Mouse (Mus musculus): ENCODE measurements at regions not wholly inside any gene's neighbourhood (a gene's known extent, or its start where the extent isn't known, plus 50 kb on each side); places are given as distances from the start of the nearest gene placed in this dataset.

DNA sequence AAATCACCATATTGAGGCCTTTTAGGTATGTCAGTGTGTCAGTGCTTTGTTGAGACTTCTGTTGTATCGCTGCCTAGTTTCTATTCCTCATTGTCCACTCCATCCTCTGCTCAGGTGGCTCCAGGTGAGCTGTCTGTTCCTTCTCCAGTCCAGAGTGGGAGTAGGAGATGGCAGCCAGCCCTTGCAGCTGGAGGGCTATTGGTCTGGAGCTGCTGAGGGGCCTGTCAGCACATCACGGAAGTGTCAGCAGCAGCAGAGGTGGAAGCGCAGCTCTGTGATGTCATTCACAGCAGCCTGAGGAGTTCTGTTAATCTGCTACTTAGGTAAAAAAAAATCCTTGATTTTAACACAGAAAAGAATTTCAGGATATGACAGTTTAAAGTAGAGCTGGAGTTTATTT, 126.0 kb upstream of the Adra1b start:
- DNase-seq (ENCODE audit: low spot score) = no peak

DNA sequence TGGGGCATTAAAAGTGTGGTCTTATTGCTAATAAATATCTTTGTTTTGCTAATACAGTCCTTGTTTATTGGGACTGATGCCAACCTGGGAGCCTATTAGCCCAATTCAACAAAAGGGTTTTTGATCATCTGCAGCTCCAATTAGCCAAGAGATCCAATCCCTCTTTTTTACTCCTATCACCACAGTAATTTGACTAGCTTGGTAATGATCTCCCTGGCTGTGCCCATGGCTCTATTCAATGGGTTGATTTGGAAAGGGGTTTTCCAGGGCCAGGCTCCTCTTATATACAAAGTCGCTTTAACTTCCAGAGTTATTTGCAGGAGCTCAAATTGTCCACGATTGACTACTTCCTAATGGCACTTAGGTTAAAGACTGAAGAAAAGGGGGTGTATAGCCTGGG, 145.1 kb upstream of the Adra1b start:
- DNase-seq (ENCODE audit: low spot score) = no peak

DNA sequence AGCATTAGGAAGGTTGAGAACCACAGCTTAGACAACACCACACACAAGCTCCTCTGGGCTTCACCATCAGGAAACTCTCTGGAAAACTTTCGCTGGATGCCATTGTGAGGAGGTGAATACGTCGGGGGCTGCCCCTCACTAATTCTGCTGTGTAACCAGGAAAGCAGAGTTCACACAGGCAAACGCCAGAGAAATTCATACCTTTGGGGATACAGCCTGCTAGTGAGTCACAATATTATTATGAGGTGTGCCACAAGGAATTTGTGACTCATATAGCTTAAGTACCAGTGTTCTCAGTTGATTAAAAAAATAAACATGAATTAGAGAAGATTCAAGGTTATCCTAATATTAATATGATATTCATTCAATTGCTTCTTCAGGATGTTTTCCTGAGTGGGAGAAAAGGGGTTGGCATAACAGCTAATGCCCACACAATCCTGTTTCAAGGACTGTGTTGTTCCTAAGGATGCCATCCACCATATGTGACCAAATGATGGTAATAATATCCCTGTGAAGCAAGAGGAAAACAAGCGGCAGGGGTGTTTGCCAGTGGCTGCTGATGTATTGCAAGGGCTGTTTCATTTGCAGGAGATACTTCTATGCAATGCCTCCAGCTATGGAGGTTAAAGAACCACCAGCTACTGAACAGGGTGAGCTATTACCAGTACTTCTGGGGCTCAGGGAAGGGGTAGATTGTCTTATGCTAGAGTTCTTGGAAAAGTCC, 148.4 kb upstream of the Adra1b start:
- no peak for DNase-seq (ENCODE audit: low spot score)

DNA sequence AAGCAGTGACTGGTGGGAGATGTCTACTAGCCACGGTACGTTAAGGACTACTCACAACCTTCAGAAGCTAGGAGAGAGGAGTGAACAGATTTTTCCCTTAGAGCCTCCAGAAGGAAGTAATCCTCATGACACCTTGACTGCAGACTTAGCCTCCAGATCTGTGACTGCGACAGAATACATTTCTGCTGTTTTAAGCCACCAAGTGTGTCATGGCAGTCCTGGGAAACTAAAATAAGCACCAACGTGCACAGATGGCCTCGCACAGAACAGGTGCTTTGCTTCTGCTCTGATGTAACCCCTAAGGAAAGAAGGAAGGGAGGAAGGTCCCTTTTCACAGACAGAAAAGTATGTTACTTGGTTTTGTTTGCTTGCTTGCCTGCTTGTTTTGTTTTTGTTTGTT, 151.5 kb upstream of the Adra1b start:
- DNase-seq (ENCODE audit: low spot score) = no peak

DNA sequence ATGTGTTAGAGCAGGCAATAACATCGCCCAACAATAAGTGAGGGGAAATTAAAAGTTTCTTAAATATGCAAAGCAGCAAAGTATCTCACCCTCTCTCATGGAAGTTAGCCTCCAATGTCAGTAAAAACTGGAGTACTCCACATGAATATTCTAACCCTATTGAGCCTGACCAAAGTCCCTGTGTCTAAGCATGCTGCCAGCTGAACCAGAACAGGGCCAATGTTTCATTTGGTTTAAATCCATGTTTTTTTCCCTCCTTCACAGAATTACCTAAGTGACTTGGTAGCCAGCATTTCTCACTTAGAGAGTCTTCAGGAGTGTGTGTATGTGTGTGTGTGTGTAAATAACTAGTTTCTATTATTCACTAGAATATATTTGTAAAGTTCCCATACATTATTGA, 161.4 kb upstream of the Adra1b start:
- DNase-seq (ENCODE audit: low spot score) = no peak

DNA sequence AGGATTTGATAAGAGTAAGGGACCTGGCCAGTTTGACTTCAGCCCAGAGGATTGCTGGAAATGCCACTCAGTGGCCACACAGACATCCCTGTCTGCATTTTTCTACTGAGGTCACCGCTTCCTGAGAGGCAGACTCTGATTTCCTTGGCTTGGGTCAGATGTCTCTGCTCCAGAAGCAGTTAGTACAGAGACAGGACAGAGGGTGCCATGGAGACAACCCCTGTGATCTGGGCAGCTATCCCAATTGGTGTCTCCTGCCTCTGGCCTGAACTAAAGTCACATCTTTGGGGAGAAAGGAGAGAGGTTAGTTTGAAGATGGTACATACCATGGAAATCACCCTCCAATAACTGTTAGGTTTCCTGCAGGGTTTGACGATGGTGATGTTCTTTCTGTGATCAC, 165.2 kb upstream of the Adra1b start:
- no peak for DNase-seq (ENCODE audit: low spot score)

DNA sequence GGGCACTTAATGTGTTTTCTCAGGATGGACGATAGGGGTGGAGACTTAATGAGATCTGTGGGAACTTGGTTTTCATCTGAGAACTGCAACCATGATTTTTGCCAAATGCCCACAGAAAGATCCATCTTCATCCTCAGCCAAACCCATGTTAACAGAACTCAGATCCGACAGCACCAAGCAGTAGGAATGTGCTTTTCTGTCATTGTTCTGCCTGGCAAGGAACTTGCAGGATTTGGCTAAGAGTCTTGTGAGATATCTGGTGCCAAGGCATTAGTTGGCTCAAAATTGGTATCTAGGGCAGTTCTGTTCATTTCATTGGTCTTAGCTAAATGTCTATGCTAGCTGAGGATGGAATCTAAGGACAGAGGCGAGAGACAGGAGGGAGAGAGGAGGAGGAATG, 182.7 kb upstream of the Adra1b start:
- DNase-seq (ENCODE audit: low spot score) = no peak

DNA sequence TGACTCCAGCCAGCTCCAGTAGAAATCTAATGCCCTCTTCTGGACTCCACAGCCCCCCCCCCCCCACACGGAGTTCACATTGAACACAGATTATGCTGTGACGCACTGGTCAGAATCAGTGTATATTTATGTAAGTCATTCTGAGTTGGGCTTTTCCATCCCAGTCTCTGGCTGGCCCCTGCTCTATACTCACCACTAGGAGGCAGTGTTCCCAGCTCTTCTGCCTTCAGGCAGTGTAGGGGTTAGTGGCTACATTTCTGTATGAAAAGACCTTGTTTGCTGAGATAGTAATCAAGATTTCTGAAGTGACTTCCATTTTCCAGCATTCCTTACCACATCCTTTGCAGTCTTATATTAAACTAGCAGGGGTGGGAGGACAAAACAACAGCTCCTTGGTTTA, 185.9 kb upstream of the Adra1b start:
- DNase-seq (ENCODE audit: low spot score) = no peak

DNA sequence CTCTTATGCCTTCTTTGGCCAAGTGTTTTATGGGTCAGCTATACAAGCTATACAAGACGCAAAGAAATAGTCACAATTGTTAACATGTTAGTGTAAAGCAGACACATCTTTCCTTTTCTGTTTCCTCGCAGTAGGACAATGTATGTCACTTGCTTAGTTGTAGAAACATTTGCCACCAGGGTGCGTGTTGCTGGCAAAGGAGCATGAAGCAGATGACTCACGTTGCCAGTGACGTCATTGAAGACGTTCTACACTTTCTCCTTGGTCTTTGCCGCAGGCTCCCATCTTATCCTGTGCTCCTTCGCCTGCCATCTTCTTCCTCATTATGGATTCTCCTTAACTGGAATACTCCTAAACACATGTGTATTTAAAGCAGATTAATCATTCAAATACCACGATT, 188.5 kb upstream of the Adra1b start:
- DNase-seq (ENCODE audit: low spot score) = no peak

DNA sequence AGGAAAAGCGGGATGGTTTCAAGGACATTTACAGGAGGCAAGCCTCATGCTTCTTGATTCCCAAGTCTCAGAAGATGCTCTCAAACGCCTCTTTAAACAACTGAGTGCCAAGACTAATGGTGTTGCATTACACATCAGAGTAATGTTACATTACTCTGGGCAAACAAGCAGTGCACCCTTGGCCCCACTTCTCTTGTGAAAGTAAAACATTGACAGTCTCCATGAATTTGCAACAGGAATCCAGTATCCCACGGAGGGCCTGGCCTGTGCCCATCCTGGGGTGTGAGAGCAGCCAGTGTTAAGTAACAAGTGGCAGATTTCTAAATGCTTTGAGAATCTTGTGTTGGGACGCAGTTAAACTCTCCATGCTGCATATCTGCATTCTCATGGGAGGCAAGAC, 194.3 kb upstream of the Adra1b start:
- DNase-seq (ENCODE audit: low spot score) = no peak

DNA sequence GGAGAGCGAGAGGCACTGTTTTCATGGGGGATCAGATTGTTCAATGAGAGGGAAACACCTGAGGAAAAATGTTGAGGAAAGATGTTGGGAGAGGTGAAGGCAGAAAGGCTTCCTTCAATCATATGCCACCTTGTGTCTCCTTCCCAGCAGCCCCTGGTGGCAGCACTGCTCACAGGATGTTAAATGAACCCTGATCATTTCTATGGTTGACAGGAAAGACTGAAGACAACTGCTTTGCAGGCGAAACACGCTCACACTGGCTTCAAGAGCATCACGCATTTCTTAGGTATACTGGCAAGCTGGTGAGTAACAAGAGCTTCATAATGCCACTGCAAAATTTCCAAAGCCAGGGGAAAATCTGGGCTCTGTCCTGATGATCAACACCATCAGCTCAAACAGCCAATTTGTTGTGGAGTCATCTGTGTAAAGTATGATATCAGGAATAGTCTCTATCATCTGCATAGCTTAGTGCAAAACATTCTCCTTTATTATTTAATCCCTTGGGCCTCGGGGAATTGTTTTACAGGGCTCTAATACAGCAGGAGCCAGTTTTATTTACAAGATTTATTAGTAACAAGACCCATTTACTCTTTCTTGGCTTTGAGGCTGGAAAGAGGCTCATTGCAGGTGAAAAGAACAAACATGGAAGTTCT, 202.3 kb upstream of the Adra1b start:
- no peak for DNase-seq (ENCODE audit: low spot score)

DNA sequence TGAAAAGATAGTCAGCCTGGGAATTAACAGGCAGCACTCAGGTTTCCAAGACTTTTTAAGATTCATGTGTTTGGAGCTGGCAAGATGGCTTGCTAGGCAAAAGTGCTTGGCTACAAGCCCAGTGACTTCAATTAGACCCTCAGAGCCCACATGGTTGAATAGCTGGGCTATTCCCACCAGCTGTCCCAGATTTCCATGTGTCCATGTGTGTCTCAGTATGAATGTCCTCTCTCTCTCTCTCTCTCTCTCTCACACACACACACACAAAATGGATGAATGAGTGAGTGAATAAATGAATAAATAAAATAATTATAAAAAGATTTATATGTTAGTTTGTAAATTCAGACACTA, 202.8 kb upstream of the Adra1b start:
- DNase-seq (ENCODE audit: low spot score) = no peak

DNA sequence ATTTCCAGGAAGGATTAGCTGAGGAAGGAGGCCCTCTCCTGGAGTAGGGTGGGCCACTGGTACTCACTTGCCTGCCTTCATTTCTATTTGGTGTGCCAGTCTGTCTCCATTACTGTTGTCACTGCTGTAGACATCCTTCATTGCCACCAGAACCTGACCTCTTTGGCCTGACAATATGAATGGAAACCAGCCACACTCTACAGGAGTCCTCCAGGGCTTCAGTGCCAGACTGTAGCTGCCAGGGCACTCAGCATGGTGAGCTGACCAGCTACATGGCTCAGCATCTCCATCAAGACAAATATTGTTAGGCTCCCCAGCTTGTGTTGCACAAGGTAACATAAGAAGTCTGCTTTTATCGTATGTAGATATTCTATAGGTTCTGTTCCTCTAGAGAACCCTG, 205.2 kb upstream of the Adra1b start:
- no peak for DNase-seq (ENCODE audit: low spot score)

DNA sequence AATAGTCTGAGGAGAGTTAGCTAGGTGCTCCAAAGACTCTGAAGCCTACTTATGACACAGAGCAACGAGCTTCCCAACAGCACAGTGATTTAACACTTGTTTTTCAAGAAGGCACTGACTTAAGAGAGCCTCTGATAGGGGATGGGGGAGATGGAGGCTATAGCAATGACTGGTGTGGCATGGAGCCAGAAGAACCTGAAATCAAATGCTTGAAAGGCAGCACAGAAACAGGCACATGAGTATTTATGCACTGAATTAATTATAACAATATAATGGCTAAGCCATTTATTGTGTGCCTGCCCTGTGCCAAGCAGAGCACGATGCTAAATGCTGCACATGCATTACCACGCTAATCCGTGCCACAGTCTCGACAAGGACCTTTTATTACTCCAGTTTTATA, 210.5 kb upstream of the Adra1b start:
- no peak for DNase-seq (ENCODE audit: low spot score)

DNA sequence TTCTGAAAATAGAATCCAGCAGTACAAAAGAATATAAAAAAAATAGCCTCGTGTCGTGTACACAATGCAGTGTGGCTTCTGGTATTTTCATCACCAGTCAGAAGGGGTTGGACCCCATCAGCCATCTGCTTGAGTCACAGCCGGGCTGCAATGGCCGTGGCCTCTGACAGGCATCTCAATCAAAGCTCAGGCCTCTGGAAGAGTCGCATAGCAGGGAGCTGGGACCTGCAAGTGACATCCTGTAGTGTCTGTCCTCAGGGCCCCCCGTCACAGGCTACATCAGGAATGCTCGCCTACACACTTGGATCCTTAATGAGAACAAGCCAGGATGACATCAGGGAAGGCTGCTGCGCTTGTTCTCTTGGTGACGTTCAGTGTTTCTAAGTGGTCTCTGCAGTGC, 226.1 kb upstream of the Adra1b start:
- no peak for DNase-seq (ENCODE audit: low spot score)

DNA sequence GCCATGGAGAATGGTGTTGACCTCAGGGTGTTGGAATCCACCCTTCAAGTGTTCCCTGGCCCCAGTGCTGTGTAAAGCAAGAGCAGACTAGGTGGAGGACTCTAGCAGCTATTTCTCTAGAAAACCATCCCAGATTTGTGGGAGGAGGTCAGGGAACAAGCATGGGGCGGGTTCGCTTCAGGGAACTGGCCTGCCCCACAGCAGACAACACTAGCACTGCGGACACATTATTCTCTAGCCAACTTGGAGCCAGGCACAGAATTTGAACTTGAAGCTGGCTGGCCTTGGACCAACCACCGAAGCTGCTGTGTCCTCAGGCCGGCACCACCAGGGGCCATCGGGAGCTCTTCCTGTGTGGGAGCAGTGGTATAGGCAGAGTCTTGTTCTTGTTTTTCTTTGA, 227.5 kb upstream of the Adra1b start:
- DNase-seq (ENCODE audit: low spot score) = no peak

DNA sequence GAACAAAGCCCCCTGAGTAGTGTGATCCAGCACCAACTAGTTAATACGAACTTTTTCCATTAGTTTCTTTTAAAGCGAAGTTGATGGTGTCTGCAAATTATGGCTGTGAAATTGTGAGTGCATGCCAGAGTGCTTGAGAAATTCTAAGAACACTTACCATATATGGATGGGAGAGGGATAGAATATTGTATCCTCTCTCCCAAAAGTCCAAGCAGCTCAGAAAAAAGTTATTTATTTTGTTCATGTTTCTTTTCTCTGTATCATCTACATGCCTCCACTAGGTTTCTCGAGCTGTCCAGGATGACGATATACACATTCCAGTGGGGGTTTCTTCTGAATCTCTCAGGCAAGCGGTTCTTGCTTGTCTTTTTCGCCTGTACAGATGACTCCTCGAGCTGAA, 232.2 kb upstream of the Adra1b start:
- no peak for DNase-seq (ENCODE audit: low spot score)

DNA sequence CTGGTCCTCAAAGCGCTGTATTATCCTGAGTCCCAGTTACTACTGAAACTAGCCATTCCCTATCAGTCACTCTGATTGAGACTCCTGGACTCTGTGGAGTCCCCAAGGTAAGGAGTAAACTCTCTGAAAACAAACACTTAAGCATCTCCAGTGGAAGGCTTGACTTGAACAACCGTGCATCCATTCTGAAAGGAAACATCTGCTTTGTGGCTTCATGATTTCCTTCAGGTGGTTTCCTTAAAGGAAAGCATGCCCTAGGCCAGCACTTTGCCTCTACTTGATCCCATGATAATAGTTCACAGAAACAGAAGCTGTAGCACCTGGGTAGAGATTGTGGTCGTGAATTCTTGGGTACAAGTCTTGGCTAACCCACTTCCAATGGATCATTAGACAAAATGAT, 235.0 kb upstream of the Adra1b start:
- no peak for DNase-seq (ENCODE audit: low spot score)

DNA sequence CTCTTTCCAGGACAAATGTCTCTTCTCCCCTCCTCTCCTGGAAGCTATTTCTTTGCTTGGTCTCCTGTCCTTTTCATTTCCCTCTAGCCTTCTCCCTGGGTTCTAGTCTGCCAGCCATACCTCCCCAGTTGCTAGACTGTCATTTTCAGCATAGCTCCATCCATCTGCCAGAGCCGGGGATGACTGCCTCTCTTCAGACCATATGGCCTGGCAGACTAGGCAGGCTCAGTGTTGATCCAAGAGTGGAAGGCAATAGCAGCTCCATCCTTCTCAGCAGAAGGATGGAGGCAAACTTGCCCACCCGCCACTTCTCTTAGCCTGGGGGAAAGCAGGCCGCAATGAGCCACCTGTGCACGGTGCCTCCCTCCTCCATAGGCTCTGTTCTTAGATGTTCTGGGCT, 242.0 kb upstream of the Adra1b start:
- no peak for DNase-seq (ENCODE audit: low spot score)

DNA sequence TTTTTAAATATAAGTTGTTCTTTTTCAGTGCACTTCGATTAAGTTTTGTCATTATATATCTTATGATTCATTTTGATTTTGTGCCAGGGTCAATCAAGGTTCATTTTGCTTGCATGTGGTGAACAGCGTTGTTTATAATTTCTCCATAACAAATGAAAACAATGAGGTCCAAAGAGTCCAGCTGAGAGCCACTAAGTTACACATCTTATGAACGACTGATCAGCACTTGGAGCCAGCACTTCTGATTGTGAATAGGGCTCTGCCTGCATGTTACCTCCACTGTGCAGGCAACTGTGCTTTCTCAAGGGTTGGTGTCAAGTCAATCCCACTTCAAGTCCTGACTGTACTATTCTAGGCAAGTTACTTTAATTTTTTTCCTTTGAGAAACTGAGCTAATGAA, 243.5 kb upstream of the Adra1b start:
- DNase-seq (ENCODE audit: low spot score) = no peak

DNA sequence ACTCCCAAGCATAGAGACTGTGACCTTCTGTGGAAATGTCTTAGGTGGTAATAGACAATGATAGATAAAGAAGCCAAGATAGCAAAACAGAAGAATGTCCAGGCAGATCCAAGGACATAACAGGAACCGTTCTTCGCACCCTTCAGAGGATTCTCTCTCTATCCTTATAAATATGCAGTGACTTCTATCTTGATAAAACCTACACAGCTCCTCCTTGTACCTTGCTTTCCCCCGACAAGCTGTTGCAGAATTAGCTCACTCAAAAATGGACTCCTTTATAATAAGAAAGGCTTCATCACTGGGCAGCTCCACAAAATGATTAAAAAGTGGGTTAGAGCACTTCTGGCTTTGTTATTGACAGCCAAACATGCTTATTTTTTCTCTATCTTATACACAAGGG, 245.4 kb upstream of the Adra1b start:
- DNase-seq (ENCODE audit: low spot score) = no peak

DNA sequence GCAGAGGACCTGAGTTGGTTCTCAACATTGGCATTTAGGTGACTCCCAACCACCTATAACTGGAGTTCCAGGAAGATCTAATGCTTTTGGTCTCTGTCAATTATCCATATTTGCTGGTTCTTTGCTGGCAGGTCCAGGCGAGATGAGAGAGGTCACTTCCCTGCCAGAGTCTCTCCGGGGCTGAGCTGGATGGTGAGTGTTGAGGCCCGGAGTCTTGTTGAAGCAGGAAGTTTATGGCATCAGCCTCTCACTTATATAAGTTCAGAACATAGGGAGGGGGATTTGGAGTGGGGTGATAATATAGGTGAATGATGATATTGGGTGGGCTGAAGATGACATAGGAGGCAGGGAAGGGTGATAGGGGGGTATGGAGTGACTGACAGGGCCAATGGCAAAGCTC, 246.3 kb upstream of the Il12b start:
- DNase-seq (ENCODE audit: low spot score) = no peak

DNA sequence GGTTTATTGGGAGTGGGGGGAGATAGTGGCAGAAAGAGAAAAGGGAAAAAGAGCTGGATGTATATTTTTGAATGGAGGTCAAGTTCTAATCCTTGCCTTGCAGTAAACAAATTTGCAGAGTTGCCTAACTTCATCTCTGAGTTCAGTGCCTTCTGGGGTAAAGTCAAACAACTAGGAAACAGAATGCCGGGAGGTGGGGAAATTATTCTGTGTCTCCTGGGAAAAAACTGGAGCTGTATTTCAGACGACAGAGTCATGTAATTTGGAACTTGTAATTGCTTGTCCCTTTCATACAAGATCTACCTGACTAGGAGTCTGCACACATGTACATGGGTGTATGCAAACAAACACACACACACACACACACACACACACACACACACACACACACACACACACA, 244.3 kb upstream of the Il12b start:
- DNase-seq (ENCODE audit: low spot score) = no peak

DNA sequence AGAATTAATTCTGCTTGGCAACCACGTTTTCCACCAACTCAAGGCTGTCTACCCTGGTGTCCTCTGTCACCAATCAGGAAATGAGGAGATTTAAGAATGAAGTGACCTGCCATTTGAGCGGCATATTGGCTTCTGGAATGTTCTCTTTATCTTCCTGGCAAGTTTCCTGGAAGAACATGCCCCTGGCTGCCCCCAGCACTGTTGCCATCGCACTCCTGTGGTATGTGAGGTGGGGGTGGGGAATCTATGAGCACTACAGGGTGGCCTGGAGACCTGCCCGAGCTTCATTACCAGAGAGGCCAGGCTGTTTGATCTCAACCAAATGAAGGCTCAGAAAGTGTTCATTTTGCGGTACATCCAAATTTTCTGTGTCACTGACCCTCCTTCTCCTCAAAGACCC, 243.8 kb upstream of the Il12b start:
- DNase-seq (ENCODE audit: low spot score) = no peak
